Mouse (Mus musculus) right cerebral cortex, postnatal 10 days (tissue): ENCODE data around the gene Aanat.
"Not testable (repeated sequence)": the region's sequence is repeated elsewhere in the genome, so short reads cannot be mapped to it uniquely, and the experiment has no call there.

Experiments
- DNase-seq, 2 experiments: peaks; one replicate each; pipeline ENCODE4 v3.0.0; 2021; ENCODE audit warnings: low spot score in 2 of 2

The Aanat gene

GRCm38 (mm10) chr11:116627072-116628020, 41.1 kb downstream of the Aanat start:
- no peak for DNase-seq

- DNase-seq: peak; percentile 90 to 93
These were observed 42.5 kb downstream of the Aanat start for GRCm38 (mm10) chr11:116628712-116629111.

DNA sequence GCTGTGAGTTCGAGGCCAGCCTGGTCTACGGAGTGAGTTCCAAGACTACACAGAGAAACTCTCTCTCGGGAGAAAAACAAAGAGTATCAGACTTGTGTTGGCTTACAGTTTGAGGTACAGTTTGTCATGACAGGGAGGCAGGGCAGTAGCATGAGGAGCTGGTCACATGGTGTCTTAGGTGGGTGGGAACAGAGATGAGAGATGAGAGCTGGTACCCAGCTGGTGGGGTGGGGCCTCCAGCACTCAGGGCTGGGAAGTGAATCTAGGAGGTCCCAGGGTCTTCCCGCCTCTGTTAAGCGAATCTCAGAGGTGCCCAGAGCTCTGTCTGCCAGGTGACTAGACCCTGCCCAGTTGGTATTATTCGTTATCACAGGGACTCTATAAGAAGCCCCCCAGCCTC, 43.2 kb downstream of the Aanat start:
- no peak for DNase-seq

GRCm38 (mm10) chr11:116630171-116630965, 44.1 kb downstream of the Aanat start:
- DNase-seq: no peak

- no peak for DNase-seq
These were observed 46.7 kb downstream of the Aanat start for GRCm38 (mm10) chr11:116632962-116633361.

- not testable (repeated sequence) for DNase-seq
These were observed 50.4 kb downstream of the Aanat start for GRCm38 (mm10) chr11:116636607-116637006.

- no peak for DNase-seq
These were observed 54.9 kb downstream of the Aanat start for GRCm38 (mm10) chr11:116641168-116641567.

GRCm38 (mm10) chr11:116641731-116642130, 55.5 kb downstream of the Aanat start:
- no peak for DNase-seq

DNA sequence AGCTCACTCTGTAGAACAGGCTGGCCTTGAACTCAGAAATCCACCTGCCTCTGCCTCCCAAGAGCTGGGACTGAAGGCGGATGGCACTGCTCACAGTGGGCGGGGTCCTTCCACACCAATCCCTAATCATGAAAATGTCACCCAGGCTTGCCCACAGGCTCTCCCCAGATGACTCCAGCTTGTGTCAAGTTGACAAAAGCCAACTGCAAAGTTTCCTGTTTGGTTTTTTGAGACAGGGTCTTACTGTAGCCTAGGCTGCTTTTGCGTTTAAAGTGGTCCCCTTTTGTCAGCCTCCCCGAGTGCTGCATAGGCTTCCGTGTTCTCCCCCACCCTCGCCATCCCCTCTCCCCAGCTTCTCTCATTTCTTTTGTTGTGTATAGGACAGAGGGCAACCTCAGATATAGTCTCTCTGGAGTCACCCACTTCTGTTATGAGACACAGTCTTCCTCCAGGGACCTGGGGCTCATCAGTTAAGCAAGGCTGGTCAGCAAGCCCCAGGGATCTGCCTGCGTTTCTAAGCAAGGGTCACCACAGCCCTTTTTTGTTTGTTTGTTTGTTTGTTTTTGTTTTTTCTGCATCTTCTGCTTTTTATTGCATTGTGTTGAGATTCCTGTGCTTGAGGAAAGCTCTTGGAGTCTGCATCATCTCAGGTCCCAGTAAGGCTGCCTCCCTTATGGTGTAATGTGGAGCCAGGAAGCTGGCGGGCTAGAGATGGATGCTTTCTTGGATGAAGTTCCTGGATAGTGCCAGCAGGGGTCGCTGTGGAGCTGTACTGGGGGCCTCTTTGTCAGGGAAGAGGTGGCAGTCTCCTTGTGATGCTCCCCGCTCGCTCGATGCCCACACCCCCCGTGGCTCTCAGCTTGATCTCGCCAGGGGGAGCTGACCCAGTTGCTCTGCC, 56.7 kb downstream of the Aanat start:
- DNase-seq: peak; percentile 90 to 94

- DNase-seq: no peak
These were observed 57.5 kb downstream of the Aanat start for GRCm38 (mm10) chr11:116643579-116644224.

DNA sequence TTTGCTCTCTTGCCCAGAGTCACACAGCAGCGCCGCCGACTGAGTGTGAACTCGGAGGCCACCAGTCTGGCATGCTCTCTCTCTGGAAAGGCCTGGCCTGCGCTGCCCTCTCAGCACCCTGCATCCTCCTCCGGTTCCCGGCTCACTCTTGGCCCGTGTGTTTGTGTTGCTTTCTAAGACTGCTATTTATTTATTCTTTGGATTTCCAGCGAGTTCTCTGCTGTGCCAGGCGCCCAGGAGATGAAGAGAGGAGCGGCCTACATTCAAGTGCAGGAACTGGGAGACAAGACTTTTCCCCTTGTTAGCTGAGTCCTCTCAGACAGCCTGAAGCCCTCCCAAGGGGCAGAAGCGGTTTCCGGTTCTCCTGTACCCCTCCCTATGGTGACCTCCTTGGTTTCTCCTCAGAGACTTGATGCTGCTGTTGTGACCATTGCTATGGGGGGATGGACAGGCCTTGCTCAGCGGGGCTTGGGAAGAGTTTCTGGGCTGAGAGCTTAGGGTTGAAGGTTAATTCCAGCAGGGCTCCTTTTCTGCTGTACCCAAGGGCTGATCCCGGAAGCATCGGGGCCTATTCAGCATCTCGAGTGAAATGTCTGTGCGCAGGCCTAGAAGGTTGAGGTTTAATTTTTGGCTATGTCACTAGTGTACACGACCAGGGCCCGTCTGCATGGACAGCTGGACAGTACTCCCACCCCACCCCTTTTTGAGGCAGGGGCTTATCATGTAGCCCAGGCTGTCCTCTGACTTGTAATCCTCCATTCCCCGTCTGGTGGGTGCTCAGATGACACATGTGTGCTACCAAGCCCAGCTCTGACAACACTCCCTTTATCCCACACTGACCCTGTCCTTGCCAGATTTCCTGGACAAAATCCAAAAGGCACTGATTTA, 58.2 kb downstream of the Aanat start:
- DNase-seq: peak in 1 of 2 experiments; percentile 56

DNA sequence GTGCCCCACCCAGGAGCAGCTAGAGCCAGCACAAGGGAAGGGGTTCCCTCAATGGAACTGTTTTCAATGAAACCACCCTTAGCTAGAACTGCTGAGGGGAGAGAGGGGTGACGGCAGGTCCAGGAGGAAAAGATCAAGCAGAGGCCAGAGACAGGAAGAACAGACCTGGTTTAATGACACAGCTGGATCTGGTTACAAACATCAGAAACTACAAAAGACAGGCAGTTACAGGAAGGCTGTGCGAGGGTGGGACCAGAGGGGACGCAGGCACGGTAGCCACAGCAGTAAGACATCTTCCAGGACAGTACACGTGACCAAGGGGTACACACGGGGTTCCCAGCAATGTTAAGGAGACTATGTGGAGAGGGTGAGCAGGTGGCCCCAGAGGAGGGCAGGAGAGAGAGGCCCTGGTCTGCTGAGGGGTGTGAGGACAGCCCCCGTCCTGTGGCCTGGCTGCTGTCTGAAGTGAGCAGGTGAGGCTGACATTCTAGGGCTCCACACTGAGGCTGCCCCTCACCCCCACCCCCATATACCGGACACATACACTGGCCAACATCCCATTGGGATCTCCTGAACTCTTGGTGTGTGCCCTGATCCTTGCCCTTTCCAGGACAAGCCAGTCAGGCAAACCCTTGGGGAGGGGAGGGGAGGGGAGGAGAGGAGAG, 59.3 kb downstream of the Aanat start:
- no peak for DNase-seq

GRCm38 (mm10) chr11:116646136-116646535, 59.9 kb downstream of the Aanat start:
- no peak for DNase-seq

GRCm38 (mm10) chr11:116646771-116647170, 60.5 kb downstream of the Aanat start:
- no peak for DNase-seq
